Mouse (Mus musculus) left cerebral cortex, adult 2 months (tissue): Measurements from ENCODE around the gene Acbd3. TPM values are rescaled to one million over a fixed set of nuclear protein-coding genes. Genes with fewer than 3 reads are reported as not detected.

Experiments used
- DNase-seq, 2 experiments: peaks; one replicate each; pipeline ENCODE4 v3.0.0; 2021 to 2022; ENCODE audit warnings: low spot score in 2 of 2, mixed read lengths in 1 of 2; ENCODE audit errors: extremely low spot score in 1 of 2
- H3K27ac ChIP-seq: fragments of 200-600 bp; 2 replicates; pipeline ENCODE4 v1.8.1; 2022
- H3K4me3 ChIP-seq: fragments of 200-600 bp; 2 replicates; pipeline ENCODE4 v1.8.1; 2022
- CTCF ChIP-seq: fragments of 200-600 bp; IDR thresholded peaks from 2 replicates; pipeline ENCODE4 v1.8.1; 2022; ENCODE audit warnings: antibody characterized with exemption, mild to moderate bottlenecking, moderate library complexity
- intact Hi-C: fragments of 180-260 bp; cut with DNase I; formaldehyde crosslinking; loops from one replicate; pipeline ENCODE4 v1.15.1; 2025
- total RNA-seq, 2 experiments: library from RNA; stranded (reverse); gene quantifications; 2 replicates each; pipeline ENCODE4 v1.2.3; 2021

Gene Acbd3
- total RNA-seq, 2 experiments from 2014 or later: 35.0 to 35.3 TPM

- Histone ChIP-seq H3K27ac (no peak overlapping the region), H3K4me3 (peak overlapping the region; percentile 35)
- no peak for DNase-seq
- no peak for TF ChIP-seq CTCF
- intact Hi-C loops: loop anchor here (5.0 kb wide), 1 partner anchor 586 kb away; no protein-coding TSS in a partner anchor
Observed at GRCm38 (mm10) chr1:180763307-180763706, 37.5 kb downstream of the Acbd3 start.

- peak; percentile 96 for TF ChIP-seq CTCF
- H3K27ac ChIP-seq: no peak overlapping the region
- peak overlapping the region; percentile 35 for H3K4me3 ChIP-seq
- intact Hi-C loops: loop anchor here (1.0 to 5.0 kb wide), 3 partner anchors 44 to 587 kb away; no protein-coding TSS in a partner anchor
- peak; percentile 80 for DNase-seq
Observed at GRCm38 (mm10) chr1:180763828-180764227, 38.0 kb downstream of the Acbd3 start.

GRCm38 (mm10) chr1:180765393-180765792 is 39.5 kb downstream of the Acbd3 start:
- intact Hi-C loops: loop anchor here (2.0 to 5.0 kb wide), 2 partner anchors 331 to 498 kb away; no protein-coding TSS in a partner anchor
- H3K4me3 ChIP-seq: no peak overlapping the region
- H3K27ac ChIP-seq: no peak overlapping the region
- DNase-seq: no peak
- no peak for TF ChIP-seq CTCF

GRCm38 (mm10) chr1:180766557-180766956 is 40.7 kb downstream of the Acbd3 start:
- Histone ChIP-seq H3K4me3 (no peak overlapping the region), H3K27ac (no peak overlapping the region)
- no peak for DNase-seq
- TF ChIP-seq CTCF: no peak
- intact Hi-C loops: loop anchor here (5.0 kb wide), 1 partner anchor 499 kb away; no protein-coding TSS in a partner anchor

- intact Hi-C loops: loop anchor here (2.0 to 5.0 kb wide), 2 partner anchors 45 to 500 kb away; partner anchors contain the start of gene H3f3a
- TF ChIP-seq CTCF: no peak; the same call in 1 of the 2 replicates
- peak overlapping the region; percentile 61 for H3K4me3 ChIP-seq
- no peak for DNase-seq
- H3K27ac ChIP-seq: peak overlapping the region; percentile 81
Observed at GRCm38 (mm10) chr1:180767541-180768333, 41.9 kb downstream of the Acbd3 start.

GRCm38 (mm10) chr1:180768334-180769168 is 42.7 kb downstream of the Acbd3 start:
- peak overlapping the region; percentile 81 for H3K27ac ChIP-seq
- peak overlapping the region; percentile 61 for H3K4me3 ChIP-seq
- intact Hi-C loops: loop anchor here (2.0 to 5.0 kb wide), 2 partner anchors 44 to 501 kb away; partner anchors contain the start of gene H3f3a
- peak; percentile 61 to 63 for DNase-seq
- peak; percentile 90 for TF ChIP-seq CTCF

- no peak for DNase-seq
- no peak overlapping the region for H3K27ac ChIP-seq
- intact Hi-C loops: no loop called here
- no peak for TF ChIP-seq CTCF
- no peak overlapping the region for H3K4me3 ChIP-seq
Observed at GRCm38 (mm10) chr1:180771306-180771705, 45.5 kb downstream of the Acbd3 start.

GRCm38 (mm10) chr1:180771722-180772121 is 45.9 kb downstream of the Acbd3 start:
- intact Hi-C loops: no loop called here
- TF ChIP-seq CTCF: no peak
- no peak overlapping the region for H3K4me3 ChIP-seq
- no peak for DNase-seq
- H3K27ac ChIP-seq: no peak overlapping the region

GRCm38 (mm10) chr1:180772291-180772690 is 46.4 kb downstream of the Acbd3 start:
- intact Hi-C loops: no loop called here
- no peak for TF ChIP-seq CTCF
- H3K27ac ChIP-seq: no peak overlapping the region
- no peak for DNase-seq
- no peak overlapping the region for H3K4me3 ChIP-seq

- H3K27ac ChIP-seq: no peak overlapping the region
Observed at GRCm38 (mm10) chr1:180774664-180775063, 48.8 kb downstream of the Acbd3 start.

GRCm38 (mm10) chr1:180775317-180775716 is 49.5 kb downstream of the Acbd3 start:
- intact Hi-C loops: no loop called here
- no peak overlapping the region for H3K4me3 ChIP-seq
- no peak for TF ChIP-seq CTCF

More at GRCm38 (mm10) chr1:180774664-180775063, 48.8 kb downstream of the Acbd3 start:
- intact Hi-C loops: no loop called here
- no peak for DNase-seq
- TF ChIP-seq CTCF: peak; percentile 38
- no peak overlapping the region for H3K4me3 ChIP-seq

More at GRCm38 (mm10) chr1:180775317-180775716, 49.5 kb downstream of the Acbd3 start:
- H3K27ac ChIP-seq: no peak overlapping the region
- DNase-seq: no peak
